Mouse (Mus musculus): ENCODE measurements around the gene Uts2r. TPM values are rescaled to one million over a fixed set of nuclear protein-coding genes. Genes with fewer than 3 reads are reported as not detected.

The Uts2r gene
- total and polyA plus RNA-seq, 3 experiments, result 0.20 to 1.9 (median 0.37) TPM

GRCm38 (mm10) chr11:121199851-121200250, 39.8 kb downstream of the Uts2r start:
- Histone ChIP-seq H3K79me2 (replicated peaks; ENCODE audit: control insufficient read depth, insufficient read depth, low read length) (no peaks in the 10 kb centered on the region), H3K27me3 (ENCODE audit: control insufficient read depth, insufficient read depth, low read length) (no peaks in the 10 kb centered on the region), H3K36me3 (ENCODE audit: control insufficient read depth, insufficient read depth, low read length) (no peaks in the 10 kb centered on the region), H3K4me1 (ENCODE audit: control insufficient read depth, insufficient read depth, low read length) (no peaks in the 10 kb centered on the region; the same call in 1 of the 2 replicates), H3K27ac (no peak overlapping the region), H3K4me3 (no peak overlapping the region), H3K9ac (ENCODE audit: low read depth, low read length) (no peak overlapping the region)
- no peak for DNase-seq
- intact Hi-C loops (cut with DNase I), result loop anchor here (5.0 kb wide), 1 partner anchor 138 kb away; the partner anchor contains the start of gene Sectm1b
- TF ChIP-seq EP300 (IDR thresholded peaks at IDR 0.05; ENCODE audit: insufficient read depth, low read depth, low read length), result no peak
- TF ChIP-seq POLR2A (IDR thresholded peaks at IDR 0.05; ENCODE audit: insufficient read depth, low read depth, low read length), result no peak
- no peak for TF ChIP-seq CTCF (IDR thresholded peaks at IDR 0.05)
- 93% methylated on average over 4 of the region's 4 CpGs for WGBS

- Histone ChIP-seq H3K27me3 (ENCODE audit: control insufficient read depth, insufficient read depth, low read length) (no peaks in the 10 kb centered on the region), H3K4me1 (ENCODE audit: control insufficient read depth, insufficient read depth, low read length) (no peaks in the 10 kb centered on the region; the same call in 1 of the 2 replicates), H3K27ac (no peak overlapping the region), H3K36me3 (ENCODE audit: control insufficient read depth, insufficient read depth, low read length) (no peaks in the 10 kb centered on the region), H3K4me3 (no peak overlapping the region), H3K9ac (ENCODE audit: low read depth, low read length) (no peak overlapping the region), H3K79me2 (replicated peaks; ENCODE audit: control insufficient read depth, insufficient read depth, low read length) (no peaks in the 10 kb centered on the region)
- no peak for DNase-seq
- TF ChIP-seq CTCF (IDR thresholded peaks at IDR 0.05) (no peak), POLR2A (IDR thresholded peaks at IDR 0.05; ENCODE audit: insufficient read depth, low read depth, low read length) (no peak), EP300 (IDR thresholded peaks at IDR 0.05; ENCODE audit: insufficient read depth, low read depth, low read length) (no peak)
- 89% methylated on average over 6 of the region's 6 CpGs for WGBS
- intact Hi-C loops (cut with DNase I), result loop anchor here (5.0 kb wide), 1 partner anchor 138 kb away; the partner anchor contains the start of gene Sectm1b
These were observed 40.7 kb downstream of the Uts2r start for GRCm38 (mm10) chr11:121200781-121201180.

GRCm38 (mm10) chr11:121201436-121202198, 41.5 kb downstream of the Uts2r start:
- WGBS, result 42% methylated on average over 11 of the region's 11 CpGs
- Histone ChIP-seq H3K4me1 (ENCODE audit: control insufficient read depth, insufficient read depth, low read length) (no peaks in the 10 kb centered on the region; the same call in 1 of the 2 replicates), H3K27ac (no peak overlapping the region), H3K36me3 (ENCODE audit: control insufficient read depth, insufficient read depth, low read length) (no peaks in the 10 kb centered on the region), H3K27me3 (ENCODE audit: control insufficient read depth, insufficient read depth, low read length) (no peaks in the 10 kb centered on the region), H3K79me2 (replicated peaks; ENCODE audit: control insufficient read depth, insufficient read depth, low read length) (no peaks in the 10 kb centered on the region), H3K4me3 (no peak overlapping the region), H3K9ac (ENCODE audit: low read depth, low read length) (no peak overlapping the region)
- intact Hi-C loops (cut with DNase I), result loop anchor here (2.0 to 5.0 kb wide), 2 partner anchors 139 to 185 kb away; partner anchors contain the start of gene Sectm1b
- no peak for DNase-seq
- TF ChIP-seq POLR2A (IDR thresholded peaks at IDR 0.05; ENCODE audit: insufficient read depth, low read depth, low read length), result no peak
- TF ChIP-seq CTCF (IDR thresholded peaks at IDR 0.05), result peak; percentile 68

GRCm38 (mm10) chr11:121203859-121204160, 43.7 kb downstream of the Uts2r start:
- H3K27ac ChIP-seq, result peak overlapping the region; percentile 9; the same call in 1 of the 2 replicates
- DNase-seq, result no peak
- 0% methylated on average over 5 of the region's 5 CpGs for WGBS

GRCm38 (mm10) chr11:121204161-121205006, 44.3 kb downstream of the Uts2r start, which contains the start of the genes Hexdc and Ogfod3:
Hexdc (plus strand) TSS chr11:121204433.
Ogfod3 (minus strand) TSS chr11:121204711.
- under 1% methylated on average over 70 of the region's 70 CpGs for WGBS

More at GRCm38 (mm10) chr11:121203859-121204160, 43.7 kb downstream of the Uts2r start:
- H3K4me3 ChIP-seq, result peak overlapping the region; percentile 72
- no peak for TF ChIP-seq CTCF (IDR thresholded peaks at IDR 0.05)
- no peak for TF ChIP-seq POLR2A (IDR thresholded peaks at IDR 0.05; ENCODE audit: insufficient read depth, low read depth, low read length)
- no peak for TF ChIP-seq EP300 (IDR thresholded peaks at IDR 0.05; ENCODE audit: insufficient read depth, low read depth, low read length)
- H3K9ac ChIP-seq (ENCODE audit: low read depth, low read length), result no peak overlapping the region
- H3K27me3 ChIP-seq (ENCODE audit: control insufficient read depth, insufficient read depth, low read length), result no peaks in the 10 kb centered on the region
- H3K79me2 ChIP-seq (replicated peaks; ENCODE audit: control insufficient read depth, insufficient read depth, low read length), result no peaks in the 10 kb centered on the region
- intact Hi-C loops (cut with DNase I), result loop anchor here (2.0 to 5.0 kb wide), 2 partner anchors 142 to 187 kb away; partner anchors contain the start of gene Sectm1b
- no peaks in the 10 kb centered on the region for H3K36me3 ChIP-seq (ENCODE audit: control insufficient read depth, insufficient read depth, low read length)
- no peaks in the 10 kb centered on the region; the same call in 1 of the 2 replicates for H3K4me1 ChIP-seq (ENCODE audit: control insufficient read depth, insufficient read depth, low read length)

More at GRCm38 (mm10) chr11:121204161-121205006, 44.3 kb downstream of the Uts2r start, which contains the start of the genes Hexdc and Ogfod3:
- Histone ChIP-seq H3K79me2 (replicated peaks; ENCODE audit: control insufficient read depth, insufficient read depth, low read length) (no peaks in the 10 kb centered on the region), H3K4me3 (peak within 1 kb of the TSS; percentile 72), H3K27ac (peak within 1 kb of the TSS; percentile 83), H3K36me3 (ENCODE audit: control insufficient read depth, insufficient read depth, low read length) (no peaks in the 10 kb centered on the region), H3K4me1 (ENCODE audit: control insufficient read depth, insufficient read depth, low read length) (no peaks in the 10 kb centered on the region; the same call in 1 of the 2 replicates), H3K9ac (ENCODE audit: low read depth, low read length) (peak within 1 kb of the TSS; percentile 88), H3K27me3 (ENCODE audit: control insufficient read depth, insufficient read depth, low read length) (no peaks in the 10 kb centered on the region)
- peak; percentile 94 to 95 for DNase-seq
- no peak for TF ChIP-seq CTCF (IDR thresholded peaks at IDR 0.05)
- TF ChIP-seq POLR2A (IDR thresholded peaks at IDR 0.05; ENCODE audit: insufficient read depth, low read depth, low read length), result peak; percentile 65; the same call in 1 of the 2 replicates
- 0 out of 2 replicates have a peak, but pooled peaks have one; percentile 8 for TF ChIP-seq EP300 (IDR thresholded peaks at IDR 0.05; ENCODE audit: insufficient read depth, low read depth, low read length)
- intact Hi-C loops (cut with DNase I), result loop anchor here (5.0 kb wide), 1 partner anchor 142 kb away; the partner anchor contains the start of gene Sectm1b

Other genes starting within 250 kb of the Uts2r start
- gene Ccdc57, start 227.4 kb upstream of the Uts2r start, total RNA-seq (2021), result 1 to 10 TPM in 1 of 2 experiments, under 1 TPM in 1; 0.86 to 1.1 TPM
- 0.61 and 1.3 TPM in 2 replicates for gene Ccdc57, start 227.4 kb upstream of the Uts2r start, polyA plus RNA-seq (2012; rRNA removed)
- 1 to 10 TPM; 1.2 to 1.3 TPM for gene Slc16a3, start 211.8 kb upstream of the Uts2r start, total RNA-seq (2021)
- 4.0 and 4.2 TPM in 2 replicates for gene Slc16a3, start 211.8 kb upstream of the Uts2r start, polyA plus RNA-seq (2012; rRNA removed)
- 10 to 100 TPM; 48.7 to 55.9 TPM for gene Csnk1d, start 168.9 kb upstream of the Uts2r start, total RNA-seq (2021)
- gene Csnk1d, start 168.9 kb upstream of the Uts2r start, polyA plus RNA-seq (2012; rRNA removed), result 33.9 and 45.6 TPM in 2 replicates
- gene Cd7, start 120.9 kb upstream of the Uts2r start, total RNA-seq (2021), result under 1 TPM; 0.23 to 0.26 TPM
- 1.3 and 1.9 TPM in 2 replicates for gene Cd7, start 120.9 kb upstream of the Uts2r start, polyA plus RNA-seq (2012; rRNA removed)
- gene Sectm1b, start 96.7 kb upstream of the Uts2r start, total RNA-seq (2021), result not detected
- not detected in 2 replicates for gene Sectm1b, start 96.7 kb upstream of the Uts2r start, polyA plus RNA-seq (2012; rRNA removed)
- not detected for gene Sectm1a, start 79.1 kb upstream of the Uts2r start, total RNA-seq (2021)
- not detected in 2 replicates for gene Sectm1a, start 79.1 kb upstream of the Uts2r start, polyA plus RNA-seq (2012; rRNA removed)
- gene Tex19.2, start 41.6 kb upstream of the Uts2r start, total RNA-seq (2021), result not detected
- not detected in 2 replicates for gene Tex19.2, start 41.6 kb upstream of the Uts2r start, polyA plus RNA-seq (2012; rRNA removed)
- not detected for gene Tex19.1, start 14.1 kb upstream of the Uts2r start, total RNA-seq (2021)
- not detected in 2 replicates for gene Tex19.1, start 14.1 kb upstream of the Uts2r start, polyA plus RNA-seq (2012; rRNA removed)
- gene Hexdc, start 44.2 kb downstream of the Uts2r start, total RNA-seq (2021), result 1 to 10 TPM; 6.7 to 7.6 TPM
- gene Hexdc, start 44.2 kb downstream of the Uts2r start, polyA plus RNA-seq (2012; rRNA removed), result 10.1 and 15.6 TPM in 2 replicates
- gene Ogfod3, start 44.4 kb downstream of the Uts2r start, total RNA-seq (2021), result 10 to 100 TPM; 15.8 to 19.8 TPM
- gene Ogfod3, start 44.4 kb downstream of the Uts2r start, polyA plus RNA-seq (2012; rRNA removed), result 12.5 and 15.8 TPM in 2 replicates
- 1 to 10 TPM; 7.6 TPM for gene Cybc1, start 69.1 kb downstream of the Uts2r start, total RNA-seq (2021)
- gene Cybc1, start 69.1 kb downstream of the Uts2r start, polyA plus RNA-seq (2012; rRNA removed), result 10.4 and 15.2 TPM in 2 replicates
- gene Narf, start 77.0 kb downstream of the Uts2r start, total RNA-seq (2021), result 100 to 1,000 TPM in 1 of 2 experiments, 10 to 100 TPM in 1; 76.7 to 102 TPM
- gene Narf, start 77.0 kb downstream of the Uts2r start, polyA plus RNA-seq (2012; rRNA removed), result 91.4 and 145 TPM in 2 replicates
- 10 to 100 TPM; 20.3 to 22.0 TPM for gene Foxk2, start 99.7 kb downstream of the Uts2r start, total RNA-seq (2021)
- gene Foxk2, start 99.7 kb downstream of the Uts2r start, polyA plus RNA-seq (2012; rRNA removed), result 13.6 and 19.4 TPM in 2 replicates
- 10 to 100 TPM; 34.4 to 36.8 TPM for gene Wdr45b, start 194.2 kb downstream of the Uts2r start, total RNA-seq (2021)
- gene Wdr45b, start 194.2 kb downstream of the Uts2r start, polyA plus RNA-seq (2012; rRNA removed), result 36.9 and 57.6 TPM in 2 replicates
- 1 to 10 TPM in 1 of 2 experiments, under 1 TPM in 1; 0.91 to 1.5 TPM for gene Rab40b, start 228.0 kb downstream of the Uts2r start, total RNA-seq (2021)
- gene Rab40b, start 228.0 kb downstream of the Uts2r start, polyA plus RNA-seq (2012; rRNA removed), result 2.0 and 2.8 TPM in 2 replicates